Mouse (Mus musculus) forebrain, postnatal 0 days (tissue): ENCODE measurements at regions not wholly inside any gene's neighbourhood (a gene's known extent, or its start where the extent isn't known, plus 50 kb on each side); places are given as distances from the start of the nearest gene placed in this dataset.

ENCODE experiments used
- ATAC-seq: fragments of 200-750 bp; cut with Nextera tagmentation; 2 replicates; pipeline ENCODE4 v1.8.0; 2017; ENCODE audit warnings: mild to moderate bottlenecking, moderate library complexity
- DNase-seq: peaks from one replicate; pipeline ENCODE4 v3.0.0-alpha.2; 2015
- H3K27ac ChIP-seq: fragments of 300-500 bp; sonication (generic); 2 replicates; pipeline ENCODE4 v1.5.1; 2014; ENCODE audit warnings: low read depth, mild to moderate bottlenecking, antibody characterized with exemption, low read length, moderate library complexity, mixed read lengths
- H3K27me3 ChIP-seq: fragments of 300-500 bp; sonication (generic); 2 replicates; pipeline ENCODE4 v1.6.1; 2014; ENCODE audit warnings: mild to moderate bottlenecking, low read length, mixed read lengths; ENCODE audit not compliant: insufficient read depth
- H3K36me3 ChIP-seq: fragments of 300-500 bp; sonication (generic); 2 replicates; pipeline ENCODE4 v1.6.1; 2014; ENCODE audit warnings: mild to moderate bottlenecking, moderate library complexity; ENCODE audit not compliant: insufficient read depth
- H3K4me1 ChIP-seq: fragments of 300-500 bp; sonication (generic); 2 replicates; pipeline ENCODE4 v1.6.1; 2014; ENCODE audit warnings: antibody characterized with exemption; ENCODE audit not compliant: insufficient read depth
- H3K4me2 ChIP-seq: fragments of 300-500 bp; sonication (generic); 2 replicates; pipeline ENCODE4 v1.6.1; 2014; ENCODE audit warnings: low read depth, mild to moderate bottlenecking, moderate library complexity
- H3K4me3 ChIP-seq: fragments of 300-500 bp; sonication (generic); 2 replicates; pipeline ENCODE4 v1.5.1; 2014; ENCODE audit warnings: low read depth, low read length, mixed read lengths
- H3K9ac ChIP-seq: fragments of 300-500 bp; sonication (generic); 2 replicates; pipeline ENCODE4 v1.6.1; 2014; ENCODE audit warnings: mild to moderate bottlenecking
- H3K9me3 ChIP-seq: fragments of 300-500 bp; sonication (generic); 2 replicates; pipeline ENCODE4 v1.6.1; 2016; ENCODE audit warnings: low read length
- CTCF ChIP-seq: sonication (generic); IDR thresholded peaks from 2 replicates; pipeline ENCODE4 v1.5.1; 2016; ENCODE audit warnings: antibody characterized with exemption, control low read depth, low read depth
- WGBS: fragments of 180-500 bp; shearing (Covaris S2); extraction: QIAGEN DNeasy Blood & Tissue Kit; methylation state at CpG from one replicate; pipeline ENCODE4 v1.1.7; 2014; 5-methylcytosine and 5-hydroxymethylcytosine counted together

DNA sequence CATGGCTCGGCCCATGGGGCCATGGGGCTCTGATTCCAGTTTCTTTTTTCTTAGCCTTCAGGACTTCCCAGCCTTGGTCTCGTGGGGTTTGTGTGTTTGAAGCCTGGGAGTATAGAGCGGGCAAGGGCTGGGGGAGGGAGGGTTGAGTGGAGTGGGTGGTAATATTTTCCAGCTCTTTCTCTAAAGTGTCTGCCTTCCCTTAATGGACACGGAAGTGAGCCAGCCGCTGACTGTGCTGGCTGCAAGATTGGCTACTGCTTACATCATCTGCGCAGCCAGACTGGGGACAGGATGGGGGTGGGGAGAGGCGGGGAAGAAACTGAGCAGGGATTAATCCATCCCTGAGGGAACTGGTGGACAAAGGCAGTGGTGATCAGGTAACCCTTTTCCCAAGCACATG lies 52.3 kb downstream of the Tnp1 start:
- TF ChIP-seq CTCF, result no peak
- H3K4me2 ChIP-seq, result no peak overlapping the region
- WGBS, result 17% methylated on average over 7 of the region's 7 CpGs
- H3K36me3 ChIP-seq, result no peaks in the 10 kb centered on the region
- H3K9ac ChIP-seq, result no peak overlapping the region
- H3K27me3 ChIP-seq, result no peaks in the 10 kb centered on the region
- H3K4me1 ChIP-seq, result no peaks in the 10 kb centered on the region
- H3K9me3 ChIP-seq, result no peaks in the 10 kb centered on the region
- DNase-seq (peak; percentile 60), ATAC-seq (peak; percentile 86)
- H3K4me3 ChIP-seq, result no peak overlapping the region
- H3K27ac ChIP-seq, result no peak overlapping the region

DNA sequence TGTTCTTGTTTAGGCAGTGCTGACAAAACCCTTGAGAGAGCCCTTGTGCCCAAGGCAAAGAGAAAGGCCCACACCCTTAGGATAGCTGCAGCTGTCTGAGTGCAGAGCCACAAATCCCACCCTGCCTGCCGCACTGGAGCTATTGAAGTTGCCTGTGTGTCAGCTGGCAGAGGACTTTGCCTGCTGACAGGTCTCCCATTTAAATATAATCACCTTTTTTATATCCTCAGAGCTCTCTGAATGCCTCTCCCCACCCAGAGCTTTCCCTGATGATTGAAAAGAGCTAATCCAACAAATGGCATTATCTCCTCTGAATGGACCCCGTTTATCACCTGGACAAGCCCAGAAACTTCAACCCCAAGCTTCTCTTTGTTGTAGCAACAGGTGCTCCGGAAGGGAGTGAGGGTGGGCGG lies 55.5 kb downstream of the Tnp1 start:
- WGBS, result 14% methylated on average over 4 of the region's 4 CpGs
- Histone ChIP-seq H3K9ac (no peak overlapping the region), H3K4me1 (no peaks in the 10 kb centered on the region), H3K27me3 (no peaks in the 10 kb centered on the region), H3K9me3 (no peaks in the 10 kb centered on the region), H3K4me2 (no peak overlapping the region), H3K4me3 (no peak overlapping the region), H3K36me3 (no peaks in the 10 kb centered on the region), H3K27ac (no peak overlapping the region)
- no peak for ATAC-seq
- no peak for TF ChIP-seq CTCF
- no peak for DNase-seq

DNA sequence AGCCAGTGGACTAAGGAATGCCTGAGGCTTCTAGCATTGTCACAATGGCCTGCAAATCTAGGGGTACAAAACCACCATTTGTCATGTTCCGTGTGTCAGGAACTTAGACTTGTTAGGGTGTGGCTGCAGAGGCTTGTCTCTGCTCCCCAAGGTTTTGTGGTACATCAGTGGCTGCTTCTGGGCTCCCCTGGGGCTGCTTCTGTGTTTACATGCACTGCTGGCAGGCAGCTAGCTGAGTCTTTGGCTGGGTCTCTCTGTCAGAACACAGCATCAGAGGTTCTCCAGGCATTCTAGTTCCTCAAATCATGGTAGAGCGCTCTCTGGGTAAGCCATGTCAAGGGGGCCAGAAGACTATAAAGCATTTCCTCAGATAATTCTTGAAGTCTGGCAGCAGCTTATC lies 60.3 kb downstream of the Tnp1 start:
- Histone ChIP-seq H3K4me2 (no peak overlapping the region), H3K9ac (no peak overlapping the region), H3K27ac (no peak overlapping the region), H3K9me3 (no peaks in the 10 kb centered on the region), H3K4me1 (no peaks in the 10 kb centered on the region), H3K36me3 (no peaks in the 10 kb centered on the region), H3K4me3 (no peak overlapping the region), H3K27me3 (no peaks in the 10 kb centered on the region)
- no peak for ATAC-seq
- WGBS, result 88% methylated on average over 2 of the region's 2 CpGs
- TF ChIP-seq CTCF, result no peak
- no peak for DNase-seq

DNA sequence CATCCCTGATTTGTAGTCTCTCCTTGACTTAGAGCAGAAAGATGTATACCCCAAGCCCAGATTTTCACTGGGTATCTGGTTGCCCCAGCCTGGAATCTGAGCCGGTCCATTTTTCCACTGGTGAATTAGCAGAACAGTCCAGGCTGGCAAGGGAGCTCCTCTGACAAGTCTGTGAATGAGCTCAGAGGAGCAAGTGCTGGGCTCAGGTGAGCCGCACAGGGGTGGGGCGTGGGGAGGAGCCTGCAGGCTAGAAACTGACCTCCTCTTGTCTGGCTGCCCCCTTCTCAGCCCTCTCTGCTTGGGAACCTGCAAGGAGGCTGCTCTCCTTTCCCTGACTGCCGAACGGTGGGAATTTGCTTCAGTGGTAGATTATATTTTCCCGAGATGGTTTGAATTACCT lies 62.8 kb downstream of the Tnp1 start:
- 40% methylated on average over 6 of the region's 6 CpGs for WGBS

DNA sequence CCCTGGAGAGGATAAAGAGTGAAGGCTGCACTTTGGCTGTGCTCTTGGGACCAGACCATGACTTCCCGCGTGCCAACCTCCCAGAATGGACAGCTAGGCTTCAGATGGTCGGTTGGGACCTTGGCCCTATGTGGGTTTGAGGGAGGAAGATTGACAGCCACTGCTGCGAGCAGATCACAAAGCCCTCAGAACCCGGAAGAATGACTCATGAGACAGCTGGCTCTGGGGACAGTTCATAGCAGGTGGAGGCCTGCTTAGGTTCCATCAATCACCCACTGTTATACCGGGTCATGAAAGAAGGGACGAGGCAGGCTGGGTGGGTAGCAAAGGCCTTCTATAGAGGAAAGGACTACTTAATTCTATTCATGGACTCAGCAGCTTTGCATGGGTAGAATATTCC lies 63.9 kb downstream of the Tnp1 start:
- no peaks in the 10 kb centered on the region for H3K36me3 ChIP-seq
- H3K9ac ChIP-seq, result no peak overlapping the region
- ATAC-seq, result no peak
- no peak overlapping the region for H3K4me2 ChIP-seq
- no peaks in the 10 kb centered on the region for H3K27me3 ChIP-seq
- DNase-seq, result no peak
- H3K4me3 ChIP-seq, result no peak overlapping the region
- no peak overlapping the region for H3K27ac ChIP-seq
- 78% methylated on average over 7 of the region's 7 CpGs for WGBS
- no peaks in the 10 kb centered on the region for H3K9me3 ChIP-seq
- no peaks in the 10 kb centered on the region for H3K4me1 ChIP-seq
- TF ChIP-seq CTCF, result no peak

More for the DNA sequence above, 62.8 kb downstream of the Tnp1 start:
- DNase-seq (no peak), ATAC-seq (no peak)
- Histone ChIP-seq H3K4me2 (no peak overlapping the region), H3K9ac (no peak overlapping the region), H3K4me3 (no peak overlapping the region), H3K36me3 (no peaks in the 10 kb centered on the region), H3K27ac (no peak overlapping the region), H3K4me1 (no peaks in the 10 kb centered on the region), H3K9me3 (no peaks in the 10 kb centered on the region), H3K27me3 (no peaks in the 10 kb centered on the region)
- no peak for TF ChIP-seq CTCF

DNA sequence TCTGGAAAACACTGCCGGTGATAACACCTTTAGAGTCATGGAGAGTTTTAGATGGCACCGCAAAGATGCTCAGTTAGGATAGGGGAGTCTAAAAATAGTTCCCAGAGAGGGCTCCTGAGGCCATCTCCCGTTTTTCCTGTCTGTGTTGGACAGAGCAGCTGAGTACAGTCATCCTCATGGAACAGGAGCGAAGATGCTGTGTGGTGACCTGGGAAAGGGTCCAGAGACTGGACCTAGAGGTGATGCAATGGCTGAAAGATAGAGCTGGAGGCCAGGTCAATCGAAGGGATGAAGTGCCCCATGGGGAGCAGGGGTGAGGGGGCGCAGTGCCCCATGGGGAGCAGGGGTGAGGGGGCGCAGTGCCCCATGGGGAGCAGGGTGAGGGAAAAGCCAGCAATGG lies 64.3 kb downstream of the Tnp1 start:
- Histone ChIP-seq H3K27ac (no peak overlapping the region), H3K9me3 (no peaks in the 10 kb centered on the region), H3K4me2 (no peak overlapping the region), H3K27me3 (no peaks in the 10 kb centered on the region), H3K36me3 (no peaks in the 10 kb centered on the region), H3K4me1 (no peaks in the 10 kb centered on the region), H3K9ac (no peak overlapping the region), H3K4me3 (no peak overlapping the region)
- no peak for TF ChIP-seq CTCF
- DNase-seq, result no peak
- 93% methylated on average over 7 of the region's 7 CpGs for WGBS
- ATAC-seq, result no peak

DNA sequence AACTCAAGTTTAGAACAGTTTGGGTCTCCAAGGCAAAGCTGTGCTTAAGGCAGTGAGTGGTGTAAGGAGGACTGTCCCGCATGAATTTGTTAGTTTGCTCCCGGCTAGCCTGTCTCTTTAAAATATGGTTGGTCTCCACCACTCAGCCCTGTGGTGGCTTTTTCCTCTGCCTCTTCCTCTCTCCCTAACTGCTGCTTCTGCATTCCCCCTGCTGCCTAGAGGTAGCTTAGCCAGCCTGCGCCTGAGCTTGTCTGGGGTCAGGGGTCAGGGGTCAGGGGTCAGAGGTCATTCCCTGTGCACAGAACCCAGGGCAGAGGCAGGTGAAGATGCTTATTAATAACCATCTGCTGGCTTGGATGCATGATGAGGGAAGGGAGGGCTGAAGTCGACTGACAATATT lies 69.5 kb downstream of the Tnp1 start:
- Histone ChIP-seq H3K27me3 (no peaks in the 10 kb centered on the region), H3K4me2 (no peak overlapping the region), H3K4me1 (no peaks in the 10 kb centered on the region), H3K9me3 (no peaks in the 10 kb centered on the region), H3K36me3 (no peaks in the 10 kb centered on the region), H3K4me3 (no peak overlapping the region), H3K9ac (no peak overlapping the region), H3K27ac (no peak overlapping the region)
- TF ChIP-seq CTCF, result no peak
- no peak for ATAC-seq
- DNase-seq, result no peak
- WGBS, result 39% methylated on average over 4 of the region's 4 CpGs

DNA sequence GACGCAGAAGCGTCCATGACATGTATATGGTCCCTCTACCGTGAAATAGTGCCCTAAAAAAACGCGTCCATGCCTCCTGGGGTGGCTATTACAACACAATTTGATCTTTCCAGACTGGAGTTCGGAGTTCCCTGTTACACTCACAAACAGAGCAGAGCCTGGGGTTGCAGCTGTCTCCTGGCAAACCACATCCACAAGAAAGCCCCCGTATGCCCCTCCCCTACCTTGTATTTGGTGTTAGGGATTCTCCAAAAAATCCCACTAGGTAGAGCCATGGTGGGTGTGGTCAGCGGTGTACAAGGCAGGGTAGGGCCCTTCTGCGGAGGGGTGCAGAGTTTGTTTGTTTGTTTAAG lies 70.0 kb downstream of the Tnp1 start:
- WGBS, result 21% methylated on average over 9 of the region's 9 CpGs

More for the DNA sequence above, 70.0 kb downstream of the Tnp1 start:
- Histone ChIP-seq H3K4me3 (no peak overlapping the region), H3K36me3 (no peaks in the 10 kb centered on the region), H3K4me1 (no peaks in the 10 kb centered on the region), H3K27me3 (no peaks in the 10 kb centered on the region), H3K4me2 (0 out of 2 replicates have a peak overlapping the region, but pooled peaks have one; percentile 19), H3K9me3 (no peaks in the 10 kb centered on the region), H3K9ac (no peak overlapping the region), H3K27ac (no peak overlapping the region)
- no peak for DNase-seq
- ATAC-seq, result no peak
- TF ChIP-seq CTCF, result no peak
